Mouse (Mus musculus): ENCODE data around the gene Smim24. TPM values are rescaled to one million over a fixed set of nuclear protein-coding genes. Genes with fewer than 3 reads are reported as not detected.

Gene Smim24
- polyA plus RNA-seq, 1 experiment from 2014 or later, result 3.8 TPM

DNA sequence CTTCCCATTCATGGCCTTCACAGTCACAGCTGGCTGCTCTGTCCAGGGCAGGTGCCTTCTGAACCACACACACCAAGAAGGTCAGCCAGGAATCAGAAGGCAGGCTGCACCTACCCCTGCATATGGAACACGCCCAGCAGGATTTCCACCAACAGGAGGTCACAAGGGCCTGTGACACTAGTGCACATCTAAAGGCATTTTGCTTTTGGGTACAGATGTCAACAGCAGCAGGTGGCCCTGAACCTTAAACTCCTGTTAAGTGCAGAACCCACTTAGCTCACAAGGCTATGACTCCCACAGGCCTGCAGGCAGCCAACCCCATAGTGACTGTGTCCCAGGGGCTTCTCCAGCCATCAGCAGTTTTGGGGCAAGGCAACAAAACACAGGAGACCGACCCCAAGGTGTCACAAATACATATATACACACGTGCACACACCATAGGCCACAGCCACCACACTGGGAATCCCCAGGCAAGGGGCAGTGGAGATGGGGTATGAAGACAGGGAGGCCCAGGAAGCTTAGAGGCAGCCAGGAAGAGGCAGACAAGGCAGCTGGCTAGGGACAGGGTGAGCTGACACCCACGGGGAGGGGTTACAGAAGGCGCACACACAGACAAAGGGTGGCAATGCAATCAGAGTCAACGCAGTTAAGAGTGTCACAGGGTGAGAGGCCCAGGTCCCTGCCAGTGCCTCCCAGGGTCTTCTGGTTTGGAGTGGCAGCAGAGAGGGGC is 26.2 kb upstream of the Smim24 start:
- peak overlapping the region in 1 of 2 experiments; percentile 7; a peak in 1 of 4 replicates for H3K27ac ChIP-seq (replicated peaks in 1 of 2; ENCODE audit: control insufficient read depth in 1 of 2, insufficient read depth in 1 of 2, low read depth in 2 of 2, low read length in 2 of 2)
- peaks cover 29 to 45% of the 10 kb centered on the region in 2 experiments for H3K4me1 ChIP-seq (ENCODE audit: control insufficient read depth in 2 of 2, insufficient read depth in 2 of 2, low read length in 2 of 2)
- H3K9ac ChIP-seq (ENCODE audit: low read length), result no peak overlapping the region
- H3K27me3 ChIP-seq (ENCODE audit: control insufficient read depth, insufficient read depth, low read length), result no peaks in the 10 kb centered on the region
- ATAC-seq (ENCODE audit: insufficient number of reproducible peaks, insufficient read depth, low FRiP score, low read depth), result no peak
- H3K9me3 ChIP-seq (ENCODE audit: control insufficient read depth, low read length), result no peaks in the 10 kb centered on the region
- WGBS, result 73% methylated on average over 6 of the region's 6 CpGs
- H3K4me2 ChIP-seq (ENCODE audit: low read length), result no peak overlapping the region
- H3K36me3 ChIP-seq (ENCODE audit: control insufficient read depth, insufficient read depth, low read length), result peaks cover 62% of the 10 kb centered on the region
- no peak overlapping the region for H3K4me3 ChIP-seq (ENCODE audit: control insufficient read depth in 1 of 2, insufficient read depth in 1 of 2, low read depth in 1 of 2, low read length in 2 of 2)

DNA sequence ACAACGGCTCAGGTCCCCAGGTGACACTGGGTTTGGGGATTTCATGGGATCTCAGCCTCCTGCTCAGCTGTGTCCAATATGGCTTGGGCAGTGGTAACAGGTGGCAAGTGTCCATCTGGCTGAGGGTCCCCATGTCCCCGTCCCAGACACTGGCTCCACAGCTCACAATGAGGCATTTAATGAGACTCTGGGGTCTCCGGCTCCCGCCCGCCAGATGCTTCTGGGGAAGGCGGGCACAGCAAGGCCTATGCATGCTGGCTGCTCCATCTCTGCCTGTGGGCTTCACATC is 25.7 kb upstream of the Smim24 start:
- Histone ChIP-seq H3K4me1 (ENCODE audit: control insufficient read depth in 2 of 2, insufficient read depth in 2 of 2, low read length in 2 of 2) (peaks cover 29 to 40% of the 10 kb centered on the region in 2 experiments), H3K9me3 (ENCODE audit: control insufficient read depth, low read length) (no peaks in the 10 kb centered on the region), H3K9ac (ENCODE audit: low read length) (no peak overlapping the region), H3K4me2 (ENCODE audit: low read length) (no peak overlapping the region), H3K27ac (replicated peaks in 1 of 2; ENCODE audit: control insufficient read depth in 1 of 2, insufficient read depth in 1 of 2, low read depth in 2 of 2, low read length in 2 of 2) (no peak overlapping the region), H3K36me3 (ENCODE audit: control insufficient read depth, insufficient read depth, low read length) (peaks cover 60% of the 10 kb centered on the region), H3K27me3 (ENCODE audit: control insufficient read depth, insufficient read depth, low read length) (no peaks in the 10 kb centered on the region), H3K4me3 (ENCODE audit: control insufficient read depth in 1 of 2, insufficient read depth in 1 of 2, low read depth in 1 of 2, low read length in 2 of 2) (no peak overlapping the region)
- WGBS, result 88% methylated on average over 6 of the region's 6 CpGs
- ATAC-seq (ENCODE audit: insufficient number of reproducible peaks, insufficient read depth, low FRiP score, low read depth), result no peak

DNA sequence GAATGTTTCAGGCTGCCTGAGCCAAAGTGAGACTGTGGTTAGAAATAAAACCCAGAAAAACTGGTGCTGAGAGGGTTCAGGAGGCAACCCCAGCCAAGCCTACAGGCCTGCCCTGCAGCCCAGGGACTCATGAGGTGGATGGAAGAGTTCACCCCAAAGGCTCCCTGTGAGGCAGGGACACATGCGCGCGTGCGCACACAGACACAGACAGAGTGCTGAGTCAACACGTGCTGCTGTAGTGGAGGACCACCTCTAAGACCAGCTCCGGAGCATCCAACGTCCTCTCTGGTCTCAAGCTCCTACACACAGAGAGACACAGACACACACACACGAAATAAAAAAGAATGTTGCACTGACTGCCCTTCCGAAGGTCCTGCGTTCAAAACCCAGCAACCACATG is 17.5 kb upstream of the Smim24 start:
- Histone ChIP-seq H3K4me1 (ENCODE audit: control insufficient read depth in 2 of 2, insufficient read depth in 2 of 2, low read length in 2 of 2) (peaks cover 13 to 20% of the 10 kb centered on the region in 2 experiments), H3K9ac (ENCODE audit: low read length) (no peak overlapping the region), H3K36me3 (ENCODE audit: control insufficient read depth, insufficient read depth, low read length) (peaks cover 57% of the 10 kb centered on the region), H3K4me3 (ENCODE audit: control insufficient read depth in 1 of 2, insufficient read depth in 1 of 2, low read depth in 1 of 2, low read length in 2 of 2) (no peak overlapping the region), H3K27me3 (ENCODE audit: control insufficient read depth, insufficient read depth, low read length) (no peaks in the 10 kb centered on the region), H3K27ac (replicated peaks in 1 of 2; ENCODE audit: control insufficient read depth in 1 of 2, insufficient read depth in 1 of 2, low read depth in 2 of 2, low read length in 2 of 2) (no peak overlapping the region), H3K4me2 (ENCODE audit: low read length) (no peak overlapping the region), H3K9me3 (ENCODE audit: control insufficient read depth, low read length) (no peaks in the 10 kb centered on the region)
- WGBS, result 92% methylated on average over 10 of the region's 10 CpGs
- ATAC-seq (ENCODE audit: insufficient number of reproducible peaks, insufficient read depth, low FRiP score, low read depth), result no peak

DNA sequence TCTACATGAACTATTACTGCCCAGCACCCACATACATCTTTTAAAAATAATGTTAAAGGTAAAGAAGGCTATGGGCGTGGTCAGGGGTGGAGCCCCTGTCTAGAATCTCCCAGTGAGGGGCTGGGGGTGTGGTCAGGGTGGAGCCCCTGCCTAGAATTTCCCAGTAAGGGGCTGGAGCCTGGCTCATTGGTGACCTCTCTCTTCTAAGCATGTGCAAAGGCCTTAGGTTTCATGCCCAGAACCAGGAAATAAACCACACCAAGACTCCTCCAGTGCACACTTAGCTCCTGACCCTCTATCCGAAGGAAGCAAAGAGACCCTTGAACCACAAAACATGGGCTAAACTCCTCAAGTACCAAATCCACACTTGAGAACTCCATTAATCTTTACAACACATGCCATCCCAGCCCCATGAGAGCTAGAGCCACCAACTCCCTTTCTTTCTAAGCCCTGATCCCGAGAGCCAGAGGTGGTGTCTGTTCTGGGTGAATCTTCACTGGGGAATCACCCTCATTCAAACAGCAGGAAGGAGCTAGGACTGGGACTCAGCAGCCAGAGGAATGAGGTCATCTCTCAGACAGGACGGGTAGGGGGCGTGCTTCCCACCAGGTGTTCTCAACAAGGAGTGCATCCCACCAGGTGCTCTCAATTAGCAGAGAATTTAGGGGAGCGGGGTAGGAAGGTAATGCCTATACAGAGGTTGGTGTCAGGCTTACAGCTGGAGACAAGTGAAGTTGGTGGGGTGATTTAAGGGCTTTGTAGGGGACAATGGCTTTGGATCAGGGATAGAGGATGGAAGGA is 16.1 kb upstream of the Smim24 start:
- Histone ChIP-seq H3K4me1 (ENCODE audit: control insufficient read depth in 2 of 2, insufficient read depth in 2 of 2, low read length in 2 of 2) (peaks cover 13 to 21% of the 10 kb centered on the region in 2 experiments), H3K27ac (replicated peaks in 1 of 2; ENCODE audit: control insufficient read depth in 1 of 2, insufficient read depth in 1 of 2, low read depth in 2 of 2, low read length in 2 of 2) (peak overlapping the region in 1 of 2 experiments; percentile 41; a peak in 2 of 4 replicates), H3K4me3 (ENCODE audit: control insufficient read depth in 1 of 2, insufficient read depth in 1 of 2, low read depth in 1 of 2, low read length in 2 of 2) (peak overlapping the region; percentile 71 to 87), H3K4me2 (ENCODE audit: low read length) (peak overlapping the region; percentile 77), H3K9me3 (ENCODE audit: control insufficient read depth, low read length) (no peaks in the 10 kb centered on the region), H3K36me3 (ENCODE audit: control insufficient read depth, insufficient read depth, low read length) (peaks cover 42% of the 10 kb centered on the region), H3K27me3 (ENCODE audit: control insufficient read depth, insufficient read depth, low read length) (no peaks in the 10 kb centered on the region), H3K9ac (ENCODE audit: low read length) (peak overlapping the region; percentile 95)
- ATAC-seq (ENCODE audit: insufficient number of reproducible peaks, insufficient read depth, low FRiP score, low read depth), result no peak
- 39% methylated on average over 6 of the region's 6 CpGs for WGBS

DNA sequence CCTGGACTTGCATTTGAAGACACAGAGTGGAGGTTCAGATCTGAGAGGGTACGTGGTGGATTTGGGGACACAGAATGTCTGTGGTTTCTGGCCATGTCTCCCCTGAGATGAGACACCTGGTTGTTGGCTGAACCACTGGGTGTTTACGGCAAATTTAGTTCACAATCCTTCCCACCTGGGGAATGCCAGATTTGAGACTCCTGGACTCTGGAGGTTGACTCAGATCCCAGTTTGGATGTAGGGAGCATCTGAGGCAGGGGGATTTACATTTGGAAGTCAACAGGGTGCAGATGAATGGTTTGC is 15.5 kb upstream of the Smim24 start:
- H3K9ac ChIP-seq (ENCODE audit: low read length), result peak overlapping the region; percentile 95
- peak overlapping the region; percentile 77 for H3K4me2 ChIP-seq (ENCODE audit: low read length)
- WGBS, result 49% methylated on average over 2 of the region's 2 CpGs
- H3K36me3 ChIP-seq (ENCODE audit: control insufficient read depth, insufficient read depth, low read length), result peaks cover 39% of the 10 kb centered on the region
- peak overlapping the region; percentile 71 to 87 for H3K4me3 ChIP-seq (ENCODE audit: control insufficient read depth in 1 of 2, insufficient read depth in 1 of 2, low read depth in 1 of 2, low read length in 2 of 2)
- H3K27me3 ChIP-seq (ENCODE audit: control insufficient read depth, insufficient read depth, low read length), result no peaks in the 10 kb centered on the region
- peak overlapping the region; percentile 38 to 70 for H3K27ac ChIP-seq (replicated peaks in 1 of 2; ENCODE audit: control insufficient read depth in 1 of 2, insufficient read depth in 1 of 2, low read depth in 2 of 2, low read length in 2 of 2)
- H3K9me3 ChIP-seq (ENCODE audit: control insufficient read depth, low read length), result no peaks in the 10 kb centered on the region
- peaks cover 18 to 26% of the 10 kb centered on the region in 2 experiments for H3K4me1 ChIP-seq (ENCODE audit: control insufficient read depth in 2 of 2, insufficient read depth in 2 of 2, low read length in 2 of 2)
- ATAC-seq (ENCODE audit: insufficient number of reproducible peaks, insufficient read depth, low FRiP score, low read depth), result no peak

DNA sequence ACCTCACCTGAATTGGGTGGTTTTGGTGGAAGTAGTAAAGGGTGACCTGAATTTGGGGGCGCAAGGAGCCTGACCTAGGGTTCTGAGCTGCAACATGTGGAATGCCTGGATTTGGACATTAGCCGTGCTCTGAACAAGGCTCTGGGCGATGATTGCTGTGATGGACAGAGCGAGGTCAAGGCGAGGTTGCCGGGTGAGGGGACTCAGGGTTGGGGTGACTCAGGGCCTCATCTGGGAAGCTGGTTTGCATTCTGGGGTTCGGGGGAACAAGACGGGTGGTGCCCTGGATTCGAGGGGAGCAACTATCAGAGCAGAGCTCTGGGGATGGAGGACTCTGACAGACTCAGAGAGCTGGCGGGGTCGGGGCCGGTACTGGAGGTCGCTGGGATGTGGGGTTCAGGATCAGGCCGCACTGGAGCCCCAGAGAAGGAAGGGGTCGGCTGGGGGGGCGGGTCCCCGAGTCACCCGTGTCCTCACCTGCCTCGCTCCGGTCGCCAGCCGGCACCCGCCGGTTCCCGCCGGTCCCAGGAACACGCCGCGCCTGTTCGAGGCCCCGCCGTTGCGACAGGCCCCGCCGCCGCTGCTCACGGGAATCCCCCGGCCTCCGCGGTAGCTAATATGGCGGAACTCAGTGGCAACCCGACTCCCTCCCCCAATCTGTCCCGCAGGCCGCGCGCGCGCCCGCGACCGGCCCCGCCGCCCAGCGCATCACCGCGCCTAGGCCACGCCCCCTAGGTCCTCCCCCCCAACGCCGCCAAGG is 14.9 kb upstream of the Smim24 start, which contains the start of gene Fzr1:
Fzr1 (minus strand) TSS at position 724 of the 760 bp plus-strand sequence.
- H3K9ac ChIP-seq (ENCODE audit: low read length), result peak within 1 kb of the TSS; percentile 95
- peaks cover 32% of the 10 kb centered on the region for H3K36me3 ChIP-seq (ENCODE audit: control insufficient read depth, insufficient read depth, low read length)
- H3K4me2 ChIP-seq (ENCODE audit: low read length), result peak within 1 kb of the TSS; percentile 78
- no peaks in the 10 kb centered on the region for H3K9me3 ChIP-seq (ENCODE audit: control insufficient read depth, low read length)
- WGBS, result 2% methylated on average over 56 of the region's 59 CpGs
- H3K4me3 ChIP-seq (ENCODE audit: control insufficient read depth in 1 of 2, insufficient read depth in 1 of 2, low read depth in 1 of 2, low read length in 2 of 2), result peak within 1 kb of the TSS; percentile 71 to 87
- peak; percentile 8 for ATAC-seq (ENCODE audit: insufficient number of reproducible peaks, insufficient read depth, low FRiP score, low read depth)
- peaks cover 20 to 29% of the 10 kb centered on the region in 2 experiments for H3K4me1 ChIP-seq (ENCODE audit: control insufficient read depth in 2 of 2, insufficient read depth in 2 of 2, low read length in 2 of 2)
- H3K27me3 ChIP-seq (ENCODE audit: control insufficient read depth, insufficient read depth, low read length), result no peaks in the 10 kb centered on the region
- H3K27ac ChIP-seq (replicated peaks in 1 of 2; ENCODE audit: control insufficient read depth in 1 of 2, insufficient read depth in 1 of 2, low read depth in 2 of 2, low read length in 2 of 2), result peak within 1 kb of the TSS; percentile 74 to 76

DNA sequence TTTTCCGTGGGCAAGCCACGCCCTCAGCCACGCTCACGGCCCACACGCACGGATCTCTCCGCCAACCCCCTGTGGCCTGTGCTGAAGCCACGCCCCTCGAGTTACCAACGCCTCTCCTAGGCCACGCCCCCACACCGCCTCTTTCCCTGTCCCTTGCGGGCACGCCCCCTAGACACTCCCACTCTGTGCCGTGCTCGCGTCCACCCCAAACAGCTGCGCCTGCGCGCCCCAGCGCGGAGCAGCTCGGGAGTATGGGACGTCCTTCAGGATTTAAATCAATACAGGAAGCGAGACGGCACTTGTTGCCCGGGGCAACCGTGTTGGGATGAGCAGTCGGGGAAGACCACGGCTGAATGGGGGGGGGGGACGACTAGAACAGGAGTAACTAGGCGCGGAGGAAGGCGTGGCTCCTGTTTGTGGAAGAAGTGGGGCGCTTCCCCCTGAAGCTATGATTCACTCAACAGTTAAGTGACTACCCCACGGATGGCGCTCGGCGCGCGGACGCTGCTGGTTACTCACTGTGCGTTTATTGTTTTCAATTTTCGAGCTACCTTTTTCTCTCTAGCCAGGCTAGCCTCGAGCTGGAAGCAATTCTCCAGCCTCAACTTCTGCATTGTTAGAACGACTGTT is 14.2 kb upstream of the Smim24 start:
- peak; percentile 93 for ATAC-seq (ENCODE audit: insufficient number of reproducible peaks, insufficient read depth, low FRiP score, low read depth)
- WGBS, result under 1% methylated on average over 46 of the region's 46 CpGs
- peaks cover 20 to 29% of the 10 kb centered on the region in 2 experiments for H3K4me1 ChIP-seq (ENCODE audit: control insufficient read depth in 2 of 2, insufficient read depth in 2 of 2, low read length in 2 of 2)
- H3K36me3 ChIP-seq (ENCODE audit: control insufficient read depth, insufficient read depth, low read length), result peaks cover 25% of the 10 kb centered on the region
- H3K27me3 ChIP-seq (ENCODE audit: control insufficient read depth, insufficient read depth, low read length), result no peaks in the 10 kb centered on the region
- H3K4me2 ChIP-seq (ENCODE audit: low read length), result peak overlapping the region; percentile 78
- peak overlapping the region; percentile 71 to 87 for H3K4me3 ChIP-seq (ENCODE audit: control insufficient read depth in 1 of 2, insufficient read depth in 1 of 2, low read depth in 1 of 2, low read length in 2 of 2)
- H3K9me3 ChIP-seq (ENCODE audit: control insufficient read depth, low read length), result no peaks in the 10 kb centered on the region
- peak overlapping the region; percentile 73 for H3K9ac ChIP-seq (ENCODE audit: low read length)
- H3K27ac ChIP-seq (replicated peaks in 1 of 2; ENCODE audit: control insufficient read depth in 1 of 2, insufficient read depth in 1 of 2, low read depth in 2 of 2, low read length in 2 of 2), result peak overlapping the region; percentile 74 to 76

Measured in heart, embryonic 14.5 days (tissue).